Mouse (Mus musculus) MEL (cell line): ENCODE results near the gene Relb. TPM values are rescaled to one million over a fixed set of nuclear protein-coding genes. Genes with fewer than 3 reads are reported as not detected.

Source experiments
- DNase-seq: peaks from one replicate; pipeline ENCODE4 v3.0.0; 2011; ENCODE audit warnings: low read depth, low spot score
- H3K27ac ChIP-seq: 2 replicates; pipeline ENCODE4 v1.5.1; 2012; ENCODE audit warnings: low read depth, mild to moderate bottlenecking, control low read depth, low read length, moderate library complexity; ENCODE audit not compliant: control insufficient read depth
- H3K27me3 ChIP-seq, 2 experiments: fragments of 150-350 bp in 1 of 2; sonication (generic) in 1 of 2; 2 replicates each; pipeline ENCODE4 v1.6.1; 2012; ENCODE audit warnings: low read length in 2 of 2, mild to moderate bottlenecking in 2 of 2, improper control_type of control experiment in 1 of 2, moderate library complexity in 1 of 2; ENCODE audit not compliant: insufficient read depth in 2 of 2, control insufficient read depth in 1 of 2
- H3K36me3 ChIP-seq, 2 experiments: 2 replicates each; pipeline ENCODE4 v1.6.1; 2012 to 2014; ENCODE audit warnings: low read length in 2 of 2, improper control_type of control experiment in 1 of 2, inconsistent platforms in 1 of 2, mild to moderate bottlenecking in 1 of 2; ENCODE audit not compliant: insufficient read depth in 2 of 2, control insufficient read depth in 1 of 2
- H3K4me1 ChIP-seq, 2 experiments: fragments of 150-350 bp in 1 of 2; sonication (generic) in 1 of 2; 2 replicates each; pipeline ENCODE4 v1.6.1; 2012; ENCODE audit warnings: low read length in 2 of 2, improper control_type of control experiment in 1 of 2, mild to moderate bottlenecking in 1 of 2; ENCODE audit not compliant: insufficient read depth in 2 of 2, control insufficient read depth in 1 of 2
- H3K4me3 ChIP-seq, 2 experiments: fragments of 150-350 bp in 1 of 2; sonication (generic) in 1 of 2; 2 replicates each; pipeline ENCODE4 v1.5.1; 2012; ENCODE audit warnings: low read depth in 2 of 2, low read length in 2 of 2, mild to moderate bottlenecking in 2 of 2, moderate library complexity in 2 of 2, control low read depth in 1 of 2, improper control_type of control experiment in 1 of 2; ENCODE audit not compliant: control insufficient read depth in 1 of 2, insufficient read depth in 1 of 2
- H3K79me2 ChIP-seq: 2 replicates; pipeline ENCODE4 v1.6.1; 2012; ENCODE audit warnings: mild to moderate bottlenecking, low read length, moderate library complexity; ENCODE audit not compliant: control insufficient read depth, poor library complexity, insufficient read depth
- H3K9ac ChIP-seq: 2 replicates; pipeline ENCODE4 v1.6.1; 2012; ENCODE audit warnings: low read depth, mild to moderate bottlenecking, control low read depth, low read length, moderate library complexity; ENCODE audit not compliant: control insufficient read depth, poor library complexity, severe bottlenecking
- H3K9me3 ChIP-seq: fragments of 150-350 bp; sonication (generic); replicated peaks from 2 replicates; pipeline ENCODE4 v1.6.1; 2012; ENCODE audit warnings: mild to moderate bottlenecking, low read length, improper control_type of control experiment, moderate library complexity; ENCODE audit not compliant: insufficient read depth
- CHD1 ChIP-seq: IDR thresholded peaks from 2 replicates; pipeline ENCODE4 v1.6.1; 2012; ENCODE audit warnings: low read depth, mild to moderate bottlenecking, inconsistent platforms, low read length, improper control_type of control experiment
- CTCF ChIP-seq, 3 experiments: IDR thresholded peaks in 2 of 3; conservative IDR thresholded peaks in 1 of 3; 2 replicates each; pipeline ENCODE4 v1.5.1; 2011 to 2012; ENCODE audit warnings: low read length in 3 of 3, low read depth in 2 of 3, mild to moderate bottlenecking in 2 of 3, improper control_type of control experiment in 1 of 3, inconsistent platforms in 1 of 3, mixed read lengths in 1 of 3, moderate library complexity in 1 of 3; ENCODE audit not compliant: control insufficient read depth in 1 of 3, insufficient read depth in 1 of 3, poor library complexity in 1 of 3, severe bottlenecking in 1 of 3
- ELF1 ChIP-seq: IDR thresholded peaks from 2 replicates; pipeline ENCODE4 v1.6.1; 2014; ENCODE audit warnings: low read depth, mild to moderate bottlenecking, inconsistent platforms, low read length, improper control_type of control experiment, moderate library complexity
- ETS1 ChIP-seq: IDR thresholded peaks from 2 replicates; pipeline ENCODE4 v1.6.1; 2012; ENCODE audit warnings: low read depth, mild to moderate bottlenecking, inconsistent platforms, low read length, improper control_type of control experiment, moderate library complexity
- GATA1 ChIP-seq: IDR thresholded peaks from 2 replicates; pipeline ENCODE4 v1.6.1; 2011; ENCODE audit warnings: low read depth, low read length, improper control_type of control experiment
- HCFC1 ChIP-seq: IDR thresholded peaks from 2 replicates; pipeline ENCODE4 v1.6.1; 2012; ENCODE audit warnings: low read depth, mild to moderate bottlenecking, inconsistent platforms, low read length, improper control_type of control experiment, moderate library complexity
- JUND ChIP-seq: IDR thresholded peaks from 2 replicates; pipeline ENCODE4 v1.6.1; 2011; ENCODE audit warnings: low read depth, mild to moderate bottlenecking, improper control_type of control experiment, low read length
- MAX ChIP-seq: IDR thresholded peaks from 2 replicates; pipeline ENCODE4 v1.6.1; 2011; ENCODE audit warnings: low read length, improper control_type of control experiment
- MAZ ChIP-seq: IDR thresholded peaks from 2 replicates; pipeline ENCODE4 v1.6.1; 2012; ENCODE audit warnings: low read depth, mild to moderate bottlenecking, inconsistent platforms, low read length, improper control_type of control experiment
- MXI1 ChIP-seq: IDR thresholded peaks from 2 replicates; pipeline ENCODE4 v1.6.1; 2011; ENCODE audit warnings: mild to moderate bottlenecking, low read depth, low read length, improper control_type of control experiment
- MYC ChIP-seq: IDR thresholded peaks from 2 replicates; pipeline ENCODE4 v1.6.1; 2011; ENCODE audit warnings: low read depth, mild to moderate bottlenecking, low read length, improper control_type of control experiment, moderate library complexity
- NELFE ChIP-seq: IDR thresholded peaks from 2 replicates; pipeline ENCODE4 v1.6.1; 2011; ENCODE audit warnings: low read depth, low read length, improper control_type of control experiment
- NRF1 ChIP-seq: IDR thresholded peaks from 2 replicates; pipeline ENCODE4 v1.6.1; 2014; ENCODE audit warnings: low read depth, mild to moderate bottlenecking, inconsistent platforms, low read length, improper control_type of control experiment, moderate library complexity; ENCODE audit not compliant: poor library complexity, insufficient read depth, severe bottlenecking
- POLR2A ChIP-seq, 2 experiments: IDR thresholded peaks; 2 replicates each; pipeline ENCODE4 v1.6.1; 2011 to 2012; ENCODE audit warnings: low read length in 2 of 2, mild to moderate bottlenecking in 2 of 2, control low read depth in 1 of 2, improper control_type of control experiment in 1 of 2, low read depth in 1 of 2, moderate library complexity in 1 of 2; ENCODE audit not compliant: control insufficient read depth in 1 of 2, insufficient read depth in 1 of 2, poor library complexity in 1 of 2
- POLR2AphosphoS2 ChIP-seq: IDR thresholded peaks from 2 replicates; pipeline ENCODE4 v1.6.1; 2011; ENCODE audit warnings: low read length, improper control_type of control experiment
- POLR2AphosphoS5 ChIP-seq: IDR thresholded peaks from 2 replicates; pipeline ENCODE4 v1.6.1; 2012; ENCODE audit warnings: low read depth, borderline replicate concordance, mild to moderate bottlenecking, inconsistent platforms, low read length, moderate library complexity, mixed read lengths
- RAD21 ChIP-seq: IDR thresholded peaks from 2 replicates; pipeline ENCODE4 v1.6.1; 2011; ENCODE audit warnings: mild to moderate bottlenecking, low read depth, low read length, improper control_type of control experiment
- SIN3A ChIP-seq: IDR thresholded peaks from 2 replicates; pipeline ENCODE4 v1.6.1; 2012; ENCODE audit warnings: low read length, improper control_type of control experiment, inconsistent platforms
- SMC3 ChIP-seq: IDR thresholded peaks from 2 replicates; pipeline ENCODE4 v1.6.1; 2011; ENCODE audit warnings: low read depth, low read length, improper control_type of control experiment
- TAL1 ChIP-seq: IDR thresholded peaks from 2 replicates; pipeline ENCODE4 v1.6.1; 2012; ENCODE audit warnings: mild to moderate bottlenecking, inconsistent platforms, low read length, moderate library complexity, mixed read lengths
- TBP ChIP-seq: IDR thresholded peaks from 2 replicates; pipeline ENCODE4 v1.8.0; 2011; ENCODE audit warnings: low read depth, low read length, improper control_type of control experiment
- USF1 ChIP-seq: IDR thresholded peaks from 2 replicates; pipeline ENCODE4 v1.6.1; 2014; ENCODE audit warnings: low read depth, mild to moderate bottlenecking, inconsistent platforms, low read length, improper control_type of control experiment, moderate library complexity
- USF2 ChIP-seq, 2 experiments: IDR thresholded peaks; 2 replicates each; pipeline ENCODE4 v1.6.1; 2011 to 2012; ENCODE audit warnings: improper control_type of control experiment in 2 of 2, low read length in 2 of 2, borderline replicate concordance in 1 of 2, inconsistent platforms in 1 of 2, low read depth in 1 of 2, mild to moderate bottlenecking in 1 of 2; ENCODE audit not compliant: insufficient read depth in 1 of 2
- ZMIZ1 ChIP-seq: IDR thresholded peaks from 2 replicates; pipeline ENCODE4 v1.6.1; 2012; ENCODE audit warnings: low read depth, mild to moderate bottlenecking, inconsistent platforms, low read length, improper control_type of control experiment, moderate library complexity
- polyA plus RNA-seq, 2 experiments: library from polyadenylated mRNA; stranded (reverse) in 1 of 2; unstranded in 1 of 2; fragments of >175 nt in 1 of 2; fragments of >200 nt in 1 of 2; gene quantifications; 2 replicates each; pipeline versions ENCODE4 v1.2.1 to v1.2.4; 2012; ENCODE audit warnings: low replicate concordance in 2 of 2, low read depth in 1 of 2; ENCODE audit not compliant: insufficient read length in 2 of 2, insufficient read depth in 1 of 2, missing spikeins in 1 of 2
- total RNA-seq: library from RNA; depleted of rRNA; stranded (reverse); fragments of 300-350 nt; gene quantifications from 2 replicates; pipeline ENCODE4 v1.2.3, GENCODE M21; 2012

The Relb gene
- total and polyA plus RNA-seq, 3 experiments: 6.2 to 7.7 TPM; not detected in 1

GRCm38 (mm10) chr7:19652614-19653013 is 23.4 kb upstream of the Relb start:
- no peak for DNase-seq
- Histone ChIP-seq H3K36me3 (peaks cover 0 to 15% of the 10 kb centered on the region in 2 experiments; a peak in 2 of 4 replicates), H3K4me1 (no peaks in the 10 kb centered on the region)

DNA sequence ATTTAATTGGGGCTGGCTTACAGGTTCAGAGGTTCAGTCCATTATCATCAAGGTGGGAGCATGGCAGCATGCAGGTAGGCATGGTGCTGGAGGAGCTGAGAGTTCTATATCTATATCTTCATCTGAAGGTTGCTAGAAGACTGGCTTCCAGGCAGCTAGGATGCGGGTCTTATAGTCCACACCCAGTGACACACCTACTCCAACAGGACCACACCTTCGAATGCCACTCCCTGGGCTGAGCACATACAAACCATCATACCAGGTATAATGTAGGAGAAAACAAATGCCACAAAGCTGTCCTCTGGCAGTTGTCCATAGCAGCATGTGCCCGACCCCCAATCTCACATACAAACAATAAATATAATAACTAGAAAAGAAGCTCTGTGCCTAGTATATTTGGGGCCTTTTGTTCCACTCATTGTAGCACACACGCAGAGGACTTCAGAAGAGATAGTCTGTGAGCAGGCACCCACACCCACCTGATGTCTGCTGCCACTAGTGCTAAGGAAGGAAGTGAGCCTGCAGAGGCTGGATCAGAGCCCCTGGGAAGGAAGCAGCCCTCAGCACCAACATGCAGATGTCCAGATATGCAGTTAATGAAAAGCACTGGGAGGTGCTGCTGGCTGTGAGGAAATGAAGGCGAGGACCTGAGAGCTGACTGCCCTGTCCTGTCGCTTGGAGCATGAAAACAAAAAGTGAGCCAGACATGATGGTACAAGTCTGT is 22.0 kb upstream of the Relb start:
- H3K36me3 ChIP-seq: peaks cover 0 to 15% of the 10 kb centered on the region in 2 experiments; a peak in 2 of 4 replicates
- H3K27me3 ChIP-seq: no peaks in the 10 kb centered on the region
- no peak for DNase-seq
- no peaks in the 10 kb centered on the region for H3K79me2 ChIP-seq
- H3K9ac ChIP-seq: no peak overlapping the region
- no peaks in the 10 kb centered on the region for H3K9me3 ChIP-seq
- H3K27ac ChIP-seq: no peak overlapping the region
- TF ChIP-seq SIN3A (no peak), JUND (no peak), CTCF (IDR thresholded peaks at IDR 0.05 in 2 of 3, conservative IDR thresholded peaks at IDR 0.05 in 1 of 3; ENCODE audit: control insufficient read depth in 1 of 3, insufficient read depth in 1 of 3, low read depth in 2 of 3, low read length in 3 of 3, poor library complexity in 1 of 3, severe bottlenecking in 1 of 3) (no peak), MAZ (no peak), ELF1 (no peak), MYC (no peak), POLR2A (IDR thresholded peaks at IDR 0.05; ENCODE audit: control insufficient read depth in 1 of 2, insufficient read depth in 1 of 2, low read depth in 1 of 2, low read length in 2 of 2, poor library complexity in 1 of 2) (no peak)
- TF ChIP-seq, all 39 proteins: peak for 0
- Histone ChIP-seq H3K4me1 (no peaks in the 10 kb centered on the region), H3K4me3 (no peak overlapping the region)

More at GRCm38 (mm10) chr7:19652614-19653013, 23.4 kb upstream of the Relb start:
- no peak overlapping the region for H3K27ac ChIP-seq
- no peak overlapping the region for H3K9ac ChIP-seq
- H3K27me3 ChIP-seq: no peaks in the 10 kb centered on the region
- no peak for TF ChIP-seq HCFC1
- TF ChIP-seq ELF1: no peak
- TF ChIP-seq ETS1: no peak
- TF ChIP-seq MAX: no peak
- no peak for TF ChIP-seq NRF1
- TF ChIP-seq GATA1: no peak
- no peak for TF ChIP-seq MXI1
- no peak for TF ChIP-seq JUND
- no peaks in the 10 kb centered on the region for H3K9me3 ChIP-seq
- H3K79me2 ChIP-seq: 0 out of 2 replicates have a peak, but pooled peaks cover 1% of the 10 kb centered on the region
- no peak overlapping the region for H3K4me3 ChIP-seq

DNA sequence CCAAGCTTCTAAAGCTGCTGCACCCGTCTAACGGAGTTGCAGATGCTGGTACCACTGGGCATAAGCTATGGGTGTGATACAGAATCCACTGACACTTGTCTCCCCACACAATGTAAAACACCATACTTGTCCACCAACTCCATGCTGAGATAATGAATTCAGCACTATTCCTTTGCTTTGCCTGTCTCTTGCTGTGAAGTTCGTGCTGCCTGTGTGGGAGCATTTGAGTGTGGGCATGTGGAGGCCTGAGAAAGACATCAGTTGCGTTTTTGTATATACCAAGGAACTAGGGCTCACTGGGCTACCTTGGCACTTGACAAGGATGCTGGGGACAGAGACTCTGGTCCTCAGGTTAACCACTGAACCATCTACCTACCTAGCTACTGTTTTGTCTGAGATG is 12.0 kb upstream of the Relb start:
- TF ChIP-seq SIN3A: no peak
- no peak for TF ChIP-seq TAL1
- no peak for TF ChIP-seq TBP
- TF ChIP-seq NELFE: no peak
- no peak for TF ChIP-seq NRF1
- no peak for TF ChIP-seq ZMIZ1
- TF ChIP-seq MAX: no peak
- TF ChIP-seq POLR2AphosphoS5: no peak
- no peak for TF ChIP-seq POLR2AphosphoS2
- TF ChIP-seq RAD21: no peak
- no peak for TF ChIP-seq CHD1
- no peak for TF ChIP-seq USF2 (IDR thresholded peaks at IDR 0.05; ENCODE audit: borderline replicate concordance in 1 of 2, insufficient read depth in 1 of 2, low read depth in 1 of 2, low read length in 2 of 2)
- TF ChIP-seq SMC3: no peak
- TF ChIP-seq CTCF (IDR thresholded peaks at IDR 0.05 in 2 of 3, conservative IDR thresholded peaks at IDR 0.05 in 1 of 3; ENCODE audit: control insufficient read depth in 1 of 3, insufficient read depth in 1 of 3, low read depth in 2 of 3, low read length in 3 of 3, poor library complexity in 1 of 3, severe bottlenecking in 1 of 3): no peak
- no peak for TF ChIP-seq USF1
- TF ChIP-seq JUND: no peak
- Histone ChIP-seq H3K9ac (no peak overlapping the region), H3K27ac (no peak overlapping the region), H3K36me3 (peaks cover 0 to 21% of the 10 kb centered on the region in 2 experiments; a peak in 2 of 4 replicates), H3K27me3 (no peaks in the 10 kb centered on the region), H3K4me1 (no peaks in the 10 kb centered on the region), H3K4me3 (no peak overlapping the region), H3K9me3 (no peaks in the 10 kb centered on the region), H3K79me2 (no peaks in the 10 kb centered on the region)
- DNase-seq: no peak
